Mouse (Mus musculus): ENCODE measurements at regions not wholly inside any gene's neighbourhood (a gene's known extent, or its start where the extent isn't known, plus 50 kb on each side); places are given as distances from the start of the nearest gene placed in this dataset.

DNA sequence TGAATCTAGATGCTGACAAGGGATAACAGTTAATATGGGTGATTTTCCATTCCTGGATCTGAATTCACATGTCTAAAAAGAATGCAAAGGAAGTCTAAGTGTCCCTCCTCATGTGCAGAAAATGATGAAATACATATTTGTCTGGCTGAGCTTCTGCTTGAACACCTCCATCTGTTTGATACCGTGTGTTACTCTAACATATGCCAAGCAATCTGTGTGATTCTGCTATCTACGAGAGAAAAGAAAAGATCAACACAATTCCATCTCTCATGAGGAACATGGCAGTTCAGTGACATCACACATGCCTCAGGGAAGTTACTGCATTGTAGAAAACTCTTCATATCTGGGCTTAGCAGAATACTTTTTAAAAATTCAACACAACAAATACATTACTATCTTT is 103.0 kb downstream of the Casp12 start:
- TF ChIP-seq POLR2A (IDR thresholded peaks at IDR 0.05; ENCODE audit: insufficient read depth, low read length): no peak
- TF ChIP-seq CTCF (IDR thresholded peaks at IDR 0.05; ENCODE audit: low read depth, low read length): no peak
